Mouse (Mus musculus) G1E-ER4 (cell line): ENCODE results near the gene Efhd2. TPM values are rescaled to one million over a fixed set of nuclear protein-coding genes. Genes with fewer than 3 reads are reported as not detected.

Experiments used
- GATA1 ChIP-seq: IDR thresholded peaks from one replicate; pipeline ENCODE4 v1.8.0; 2012; ENCODE audit warnings: low read length, inconsistent platforms
- polyA plus RNA-seq: library from polyadenylated mRNA; stranded (reverse); fragments of >175 nt; gene quantifications from 2 replicates; pipeline ENCODE4 v1.2.3, GENCODE M21; 2012

Efhd2 gene
- polyA plus RNA-seq, 1 experiment, result 72.2 TPM

DNA sequence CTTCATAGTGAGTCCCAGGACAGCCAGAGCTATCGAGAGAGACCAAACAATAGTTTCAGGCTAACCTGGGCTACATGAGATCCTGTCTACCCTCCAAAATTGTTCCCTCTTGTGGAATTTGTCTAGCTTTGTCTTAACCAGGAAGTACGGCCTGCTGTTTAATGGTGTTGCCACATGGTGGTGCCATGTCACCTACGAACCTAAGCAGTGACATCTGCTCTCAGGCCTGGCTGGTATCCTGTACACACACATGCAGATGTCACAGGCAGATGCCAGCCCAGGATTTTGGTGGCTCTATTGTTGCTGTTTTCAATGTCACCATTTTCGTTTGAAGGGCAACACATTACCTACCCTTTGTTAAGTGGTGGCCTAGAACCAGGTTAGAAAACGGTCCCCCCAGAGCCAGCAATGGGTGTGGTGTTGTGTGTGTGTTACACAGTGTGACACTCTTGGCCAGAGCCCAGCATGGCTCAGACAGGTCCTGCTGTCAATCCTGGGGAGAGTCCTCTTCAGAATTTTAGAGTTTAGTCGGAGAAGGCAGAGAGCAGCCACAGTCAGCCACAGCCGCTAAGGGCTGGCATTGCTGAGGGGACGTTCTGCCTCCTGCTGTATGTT, 64.8 kb downstream of the Efhd2 start:
- TF ChIP-seq GATA1, result no peak

Other genes with a start within 250 kb of the Efhd2 start
- 19.5 and 20.7 TPM in 2 replicates for gene Plekhm2, start 210.0 kb downstream of the Efhd2 start, polyA plus RNA-seq
- gene Rsc1a1, start 189.3 kb downstream of the Efhd2 start, polyA plus RNA-seq, result 3.3 TPM in 1 of 2 replicates, not detected in the other
- gene Ddi2, start 151.5 kb downstream of the Efhd2 start, polyA plus RNA-seq, result 10.5 and 19.5 TPM in 2 replicates
- 0.10 and 0.19 TPM in 2 replicates for gene Agmat, start 128.2 kb downstream of the Efhd2 start, polyA plus RNA-seq
- 3.0 and 3.2 TPM in 2 replicates for gene Dnajc16, start 84.0 kb downstream of the Efhd2 start, polyA plus RNA-seq
- 19.5 and 22.3 TPM in 2 replicates for gene Casp9, start 81.3 kb downstream of the Efhd2 start, polyA plus RNA-seq
- not detected in 2 replicates for gene Cela2a, start 48.8 kb downstream of the Efhd2 start, polyA plus RNA-seq
- gene Ctrc, start 28.6 kb downstream of the Efhd2 start, polyA plus RNA-seq, result not detected in 2 replicates
- not detected in 2 replicates for gene Fhad1, start 140.2 kb upstream of the Efhd2 start, polyA plus RNA-seq
- not detected in 2 replicates for gene Tmem51, start 209.4 kb upstream of the Efhd2 start, polyA plus RNA-seq